Mouse (Mus musculus): ENCODE results near the gene Ube2c. TPM values are rescaled to one million over a fixed set of nuclear protein-coding genes. Genes with fewer than 3 reads are reported as not detected.

Ube2c gene
- polyA plus RNA-seq, 1 experiment: 103 TPM

GRCm38 (mm10) chr2:164815821-164816220 is 46.1 kb downstream of the Ube2c start:
- Histone ChIP-seq H3K27me3 (ENCODE audit: control insufficient read depth, insufficient read depth, insufficient read length) (no peaks in the 10 kb centered on the region), H3ac (ENCODE audit: control insufficient read depth, insufficient read length) (no peak overlapping the region), H3K4me3 (no peak overlapping the region), H3K4me2 (ENCODE audit: low read depth) (no peak overlapping the region), H3K79me2 (ENCODE audit: control insufficient read depth, insufficient read depth) (no peaks in the 10 kb centered on the region), H3K36me3 (ENCODE audit: control insufficient read depth, insufficient read depth) (no peaks in the 10 kb centered on the region)
- TF ChIP-seq CEBPB (IDR thresholded peaks at IDR 0.05; ENCODE audit: insufficient read depth, poor library complexity, severe bottlenecking) (no peak), REST (IDR thresholded peaks at IDR 0.05; ENCODE audit: insufficient read depth, insufficient read length) (no peak), MYOD1 (IDR thresholded peaks at IDR 0.05; ENCODE audit: control insufficient read depth in 1 of 3, insufficient read length in 2 of 3, low read depth in 2 of 3) (no peak), POLR2AphosphoS2 (IDR thresholded peaks at IDR 0.05; ENCODE audit: insufficient read length, low read depth) (no peak), POLR2A (IDR thresholded peaks at IDR 0.05; ENCODE audit: insufficient read length, low read depth) (no peak), SRF (IDR thresholded peaks at IDR 0.05; ENCODE audit: control insufficient read depth, insufficient read length, low read depth) (no peak), E2F4 (IDR thresholded peaks at IDR 0.05; ENCODE audit: insufficient read depth) (no peak), USF1 (IDR thresholded peaks at IDR 0.05; ENCODE audit: low read depth) (no peak), TCF12 (IDR thresholded peaks at IDR 0.05; ENCODE audit: insufficient read depth, poor library complexity, severe bottlenecking) (no peak), TCF3 (IDR thresholded peaks at IDR 0.05; ENCODE audit: insufficient read length, low read depth) (no peak), MYOG (IDR thresholded peaks at IDR 0.05; ENCODE audit: control insufficient read depth in 1 of 3, insufficient read depth in 1 of 3, insufficient read length in 2 of 3, low read depth in 2 of 3) (no peak), MAX (IDR thresholded peaks at IDR 0.05; ENCODE audit: low read depth) (no peak)

GRCm38 (mm10) chr2:164817206-164817605 is 47.5 kb downstream of the Ube2c start:
- no peaks in the 10 kb centered on the region for H3K27me3 ChIP-seq (ENCODE audit: control insufficient read depth, insufficient read depth, insufficient read length)
- H3K4me3 ChIP-seq: no peak overlapping the region
- no peak overlapping the region for H3K4me2 ChIP-seq (ENCODE audit: low read depth)
- no peaks in the 10 kb centered on the region for H3K36me3 ChIP-seq (ENCODE audit: control insufficient read depth, insufficient read depth)
- H3K79me2 ChIP-seq (ENCODE audit: control insufficient read depth, insufficient read depth): no peaks in the 10 kb centered on the region
- TF ChIP-seq TCF3 (IDR thresholded peaks at IDR 0.05; ENCODE audit: insufficient read length, low read depth) (no peak), REST (IDR thresholded peaks at IDR 0.05; ENCODE audit: insufficient read depth, insufficient read length) (no peak), TCF12 (IDR thresholded peaks at IDR 0.05; ENCODE audit: insufficient read depth, poor library complexity, severe bottlenecking) (no peak)
- no peak overlapping the region for H3ac ChIP-seq (ENCODE audit: control insufficient read depth, insufficient read length)

- TF ChIP-seq MYOG (IDR thresholded peaks at IDR 0.05; ENCODE audit: control insufficient read depth in 1 of 3, insufficient read depth in 1 of 3, insufficient read length in 2 of 3, low read depth in 2 of 3) (no peak), MYOD1 (IDR thresholded peaks at IDR 0.05; ENCODE audit: control insufficient read depth in 1 of 3, insufficient read length in 2 of 3, low read depth in 2 of 3) (no peak), POLR2AphosphoS2 (IDR thresholded peaks at IDR 0.05; ENCODE audit: insufficient read length, low read depth) (no peak), USF1 (IDR thresholded peaks at IDR 0.05; ENCODE audit: low read depth) (no peak), REST (IDR thresholded peaks at IDR 0.05; ENCODE audit: insufficient read depth, insufficient read length) (no peak), MAX (IDR thresholded peaks at IDR 0.05; ENCODE audit: low read depth) (no peak), TCF3 (IDR thresholded peaks at IDR 0.05; ENCODE audit: insufficient read length, low read depth) (no peak), POLR2A (IDR thresholded peaks at IDR 0.05; ENCODE audit: insufficient read length, low read depth) (no peak), E2F4 (IDR thresholded peaks at IDR 0.05; ENCODE audit: insufficient read depth) (no peak), TCF12 (IDR thresholded peaks at IDR 0.05; ENCODE audit: insufficient read depth, poor library complexity, severe bottlenecking) (no peak), CEBPB (IDR thresholded peaks at IDR 0.05; ENCODE audit: insufficient read depth, poor library complexity, severe bottlenecking) (no peak), SRF (IDR thresholded peaks at IDR 0.05; ENCODE audit: control insufficient read depth, insufficient read length, low read depth) (no peak)
- Histone ChIP-seq H3K4me2 (ENCODE audit: low read depth) (no peak overlapping the region), H3K27me3 (ENCODE audit: control insufficient read depth, insufficient read depth, insufficient read length) (no peaks in the 10 kb centered on the region), H3K4me3 (no peak overlapping the region), H3K36me3 (ENCODE audit: control insufficient read depth, insufficient read depth) (no peaks in the 10 kb centered on the region), H3ac (ENCODE audit: control insufficient read depth, insufficient read length) (no peak overlapping the region), H3K79me2 (ENCODE audit: control insufficient read depth, insufficient read depth) (no peaks in the 10 kb centered on the region)
Observed at GRCm38 (mm10) chr2:164817703-164818102, 48.0 kb downstream of the Ube2c start.

DNA sequence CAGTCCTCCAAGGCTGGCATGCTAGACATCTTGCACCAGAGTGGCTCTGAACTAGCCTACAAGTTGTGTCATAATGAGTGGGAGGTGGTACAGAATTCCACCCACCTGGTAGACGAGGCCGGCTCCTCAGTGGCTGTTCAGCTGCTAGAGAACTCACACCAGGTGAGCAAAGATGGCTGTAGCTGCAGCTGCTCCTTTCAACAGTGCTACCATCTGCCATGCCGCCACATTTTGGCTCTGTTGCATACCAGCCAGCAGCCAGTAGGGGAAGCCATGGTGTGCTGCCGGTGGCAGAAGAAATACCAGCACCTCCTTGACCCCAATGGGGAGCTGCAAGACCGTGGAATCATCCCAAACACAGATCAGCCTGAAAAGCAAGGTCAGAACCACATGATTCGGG is 51.4 kb downstream of the Ube2c start:
- no peak for TF ChIP-seq REST (IDR thresholded peaks at IDR 0.05; ENCODE audit: insufficient read depth, insufficient read length)
- TF ChIP-seq MYOD1 (IDR thresholded peaks at IDR 0.05; ENCODE audit: control insufficient read depth in 1 of 3, insufficient read length in 2 of 3, low read depth in 2 of 3): no peak
- TF ChIP-seq POLR2AphosphoS2 (IDR thresholded peaks at IDR 0.05; ENCODE audit: insufficient read length, low read depth): no peak
- TF ChIP-seq E2F4 (IDR thresholded peaks at IDR 0.05; ENCODE audit: insufficient read depth): no peak
- TF ChIP-seq MYOG (IDR thresholded peaks at IDR 0.05; ENCODE audit: control insufficient read depth in 1 of 3, insufficient read depth in 1 of 3, insufficient read length in 2 of 3, low read depth in 2 of 3): no peak
- TF ChIP-seq CEBPB (IDR thresholded peaks at IDR 0.05; ENCODE audit: insufficient read depth, poor library complexity, severe bottlenecking): no peak
- no peak for TF ChIP-seq POLR2A (IDR thresholded peaks at IDR 0.05; ENCODE audit: insufficient read length, low read depth)
- TF ChIP-seq TCF3 (IDR thresholded peaks at IDR 0.05; ENCODE audit: insufficient read length, low read depth): no peak
- TF ChIP-seq MAX (IDR thresholded peaks at IDR 0.05; ENCODE audit: low read depth): no peak
- TF ChIP-seq USF1 (IDR thresholded peaks at IDR 0.05; ENCODE audit: low read depth): no peak
- no peak for TF ChIP-seq SRF (IDR thresholded peaks at IDR 0.05; ENCODE audit: control insufficient read depth, insufficient read length, low read depth)
- no peak for TF ChIP-seq TCF12 (IDR thresholded peaks at IDR 0.05; ENCODE audit: insufficient read depth, poor library complexity, severe bottlenecking)
- H3ac ChIP-seq (ENCODE audit: control insufficient read depth, insufficient read length): no peak overlapping the region
- H3K27me3 ChIP-seq (ENCODE audit: control insufficient read depth, insufficient read depth, insufficient read length): no peaks in the 10 kb centered on the region
- no peaks in the 10 kb centered on the region for H3K36me3 ChIP-seq (ENCODE audit: control insufficient read depth, insufficient read depth)
- no peak overlapping the region for H3K4me2 ChIP-seq (ENCODE audit: low read depth)
- H3K4me3 ChIP-seq: no peak overlapping the region
- peaks cover 15% of the 10 kb centered on the region for H3K79me2 ChIP-seq (ENCODE audit: control insufficient read depth, insufficient read depth)

DNA sequence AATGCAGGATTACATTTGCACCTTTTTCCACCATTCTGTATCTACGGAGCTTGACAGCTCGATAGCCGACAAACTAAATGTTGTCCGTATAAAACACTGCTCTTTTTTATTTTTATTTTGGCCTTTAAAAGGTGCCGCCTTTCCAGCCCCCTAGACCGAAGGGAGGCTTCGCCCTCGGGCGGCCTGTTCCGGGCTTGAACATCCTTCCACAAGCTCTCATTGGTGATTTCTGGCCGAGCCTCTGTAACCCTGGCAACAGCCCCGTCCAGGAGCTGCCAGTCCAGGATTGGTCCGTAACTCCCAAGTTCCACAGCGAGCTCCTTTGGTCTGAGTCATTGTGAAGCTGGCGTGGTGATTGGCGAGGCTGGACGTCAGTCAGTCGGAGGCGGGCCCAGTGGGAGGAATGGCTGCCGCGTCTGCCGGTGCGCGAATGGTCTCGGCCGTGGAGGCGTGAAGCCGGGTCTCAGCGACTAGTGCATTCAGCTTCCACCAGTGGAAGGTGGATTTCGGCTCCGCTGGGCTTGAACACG is 53.0 kb downstream of the Ube2c start, which contains the start of gene Zswim1:
Gene Zswim1 (plus strand): TSS at position 51 of the 530 bp plus-strand sequence.
- TF ChIP-seq CEBPB (IDR thresholded peaks at IDR 0.05; ENCODE audit: insufficient read depth, poor library complexity, severe bottlenecking) (no peak), MYOG (IDR thresholded peaks at IDR 0.05; ENCODE audit: control insufficient read depth in 1 of 3, insufficient read depth in 1 of 3, insufficient read length in 2 of 3, low read depth in 2 of 3) (no peak), POLR2A (IDR thresholded peaks at IDR 0.05; ENCODE audit: insufficient read length, low read depth) (peak; percentile 97), MAX (IDR thresholded peaks at IDR 0.05; ENCODE audit: low read depth) (no peak), E2F4 (IDR thresholded peaks at IDR 0.05; ENCODE audit: insufficient read depth) (peak; percentile 2), TCF12 (IDR thresholded peaks at IDR 0.05; ENCODE audit: insufficient read depth, poor library complexity, severe bottlenecking) (no peak), TCF3 (IDR thresholded peaks at IDR 0.05; ENCODE audit: insufficient read length, low read depth) (no peak), SRF (IDR thresholded peaks at IDR 0.05; ENCODE audit: control insufficient read depth, insufficient read length, low read depth) (peak; percentile 75), POLR2AphosphoS2 (IDR thresholded peaks at IDR 0.05; ENCODE audit: insufficient read length, low read depth) (peak; percentile 99), USF1 (IDR thresholded peaks at IDR 0.05; ENCODE audit: low read depth) (no peak)
- no peak within 1 kb of the TSS for H3ac ChIP-seq (ENCODE audit: control insufficient read depth, insufficient read length)
- H3K4me3 ChIP-seq: peak within 1 kb of the TSS; percentile 74
- H3K36me3 ChIP-seq (ENCODE audit: control insufficient read depth, insufficient read depth): peaks cover 5% of the 10 kb centered on the region
- H3K79me2 ChIP-seq (ENCODE audit: control insufficient read depth, insufficient read depth): peaks cover 15% of the 10 kb centered on the region
- peak within 1 kb of the TSS; percentile 87 for H3K4me2 ChIP-seq (ENCODE audit: low read depth)
- H3K27me3 ChIP-seq (ENCODE audit: control insufficient read depth, insufficient read depth, insufficient read length): no peaks in the 10 kb centered on the region
